Mouse (Mus musculus): ENCODE measurements around the gene Cacnb2. TPM values are rescaled to one million over a fixed set of nuclear protein-coding genes. Genes with fewer than 3 reads are reported as not detected.

Cacnb2 gene
- polyA plus RNA-seq, 1 experiment from 2014 or later = 1.8 TPM

DNA sequence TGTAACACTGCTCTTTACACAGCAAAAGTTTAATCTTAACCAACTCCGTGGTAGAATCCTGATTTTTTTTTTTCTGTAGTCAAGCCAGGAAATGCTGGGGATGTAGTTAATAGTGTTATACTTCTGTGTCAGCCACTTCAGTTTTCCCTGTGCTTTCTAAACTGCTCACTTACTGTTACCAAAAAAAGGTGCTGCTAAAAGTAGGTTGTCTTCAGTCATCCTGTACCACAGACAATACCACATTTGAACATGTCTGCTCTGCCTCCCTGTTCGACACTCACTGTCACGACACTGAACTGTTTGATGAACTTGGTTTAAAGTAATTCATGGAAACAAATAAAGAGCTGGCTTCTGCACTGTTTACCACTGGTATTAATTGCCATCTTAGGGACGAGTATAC, 385.6 kb downstream of the Cacnb2 start:
- WGBS = 91% methylated on average over 4 of the region's 4 CpGs
- H3K36me3 ChIP-seq = peaks cover 15% of the 10 kb centered on the region
- DNase-seq (ENCODE audit: low spot score) = no peak
- H3K27me3 ChIP-seq (ENCODE audit: low read depth, poor library complexity, severe bottlenecking) = no peaks in the 10 kb centered on the region
- H3K4me3 ChIP-seq = no peak overlapping the region
- H3K27ac ChIP-seq (replicated peaks) = no peak overlapping the region
- no peaks in the 10 kb centered on the region for H3K9me3 ChIP-seq (replicated peaks)
- H3K4me1 ChIP-seq = no peaks in the 10 kb centered on the region

DNA sequence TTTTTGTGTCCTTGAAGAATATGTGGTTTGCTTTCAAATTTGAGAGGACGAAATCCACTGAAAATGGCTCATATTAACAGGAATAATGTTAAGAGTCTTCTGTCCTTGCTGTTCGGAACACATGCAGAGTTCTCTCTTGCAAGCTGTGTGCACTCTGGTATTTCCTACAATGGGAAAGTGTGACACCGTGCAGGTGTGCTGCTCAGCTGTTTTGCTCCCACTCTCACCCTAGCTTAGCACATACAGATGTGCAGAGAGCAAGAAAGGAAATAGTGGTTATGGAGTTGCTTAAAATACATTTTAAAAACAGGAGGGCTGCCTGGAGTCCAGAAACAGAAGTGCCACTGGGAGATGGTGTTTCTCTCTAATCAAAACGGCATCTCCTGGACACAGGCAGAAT, 386.5 kb downstream of the Cacnb2 start:
- H3K27ac ChIP-seq (replicated peaks) = no peak overlapping the region
- peaks cover 15% of the 10 kb centered on the region for H3K36me3 ChIP-seq
- WGBS = 90% methylated on average over 4 of the region's 4 CpGs
- no peaks in the 10 kb centered on the region for H3K4me1 ChIP-seq
- no peaks in the 10 kb centered on the region for H3K9me3 ChIP-seq (replicated peaks)
- H3K27me3 ChIP-seq (ENCODE audit: low read depth, poor library complexity, severe bottlenecking) = no peaks in the 10 kb centered on the region
- DNase-seq (ENCODE audit: low spot score) = no peak
- H3K4me3 ChIP-seq = no peak overlapping the region

DNA sequence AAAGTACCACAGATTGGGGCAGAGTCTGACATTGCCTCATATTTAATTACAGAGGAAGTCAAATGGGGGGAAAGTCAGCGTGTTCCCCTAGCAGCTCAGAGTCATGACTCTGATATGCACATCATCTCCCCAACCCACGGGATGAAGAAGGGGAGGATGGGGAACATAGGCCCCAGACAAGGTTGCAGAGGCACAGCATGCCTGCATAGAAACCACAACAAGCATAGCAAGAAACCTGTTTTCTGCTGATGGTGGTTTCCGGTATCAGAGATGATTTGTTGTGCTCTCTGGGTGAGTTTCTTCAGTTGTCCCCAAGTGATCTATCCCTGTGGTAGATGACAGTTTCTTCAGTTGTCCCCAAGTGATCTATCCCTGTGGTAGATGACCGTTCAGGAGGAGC, 389.6 kb downstream of the Cacnb2 start:
- H3K27me3 ChIP-seq (ENCODE audit: low read depth, poor library complexity, severe bottlenecking) = no peaks in the 10 kb centered on the region
- DNase-seq (ENCODE audit: low spot score) = no peak
- H3K27ac ChIP-seq (replicated peaks) = no peak overlapping the region
- no peaks in the 10 kb centered on the region for H3K4me1 ChIP-seq
- no peaks in the 10 kb centered on the region for H3K9me3 ChIP-seq (replicated peaks)
- WGBS = 93% methylated on average over 4 of the region's 4 CpGs
- H3K4me3 ChIP-seq = no peak overlapping the region
- H3K36me3 ChIP-seq = peaks cover 25% of the 10 kb centered on the region

DNA sequence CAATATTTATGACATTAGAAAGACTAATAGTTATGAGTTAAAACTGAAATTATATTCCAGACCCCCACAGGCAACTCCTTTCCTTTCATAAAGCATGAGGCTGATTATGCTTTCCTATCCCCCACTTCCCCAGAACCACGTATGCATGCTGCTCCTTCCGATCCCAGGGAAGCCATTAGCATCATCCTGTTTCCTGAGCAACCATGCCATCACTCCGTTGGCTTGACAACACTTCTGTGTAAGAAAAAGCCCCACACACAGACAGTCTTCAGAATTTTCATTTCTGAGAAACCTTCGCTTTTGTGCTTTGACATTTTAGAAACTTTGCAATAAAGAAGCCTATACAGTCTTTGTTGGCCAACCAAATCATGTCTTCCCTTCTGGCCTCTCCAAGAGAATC, 393.1 kb downstream of the Cacnb2 start:
- Histone ChIP-seq H3K27ac (replicated peaks) (no peak overlapping the region), H3K4me1 (no peaks in the 10 kb centered on the region), H3K27me3 (ENCODE audit: low read depth, poor library complexity, severe bottlenecking) (no peaks in the 10 kb centered on the region), H3K9me3 (replicated peaks) (no peaks in the 10 kb centered on the region), H3K4me3 (no peak overlapping the region), H3K36me3 (peaks cover 25% of the 10 kb centered on the region)
- no peak for DNase-seq (ENCODE audit: low spot score)
- 87% methylated on average over 4 of the region's 4 CpGs for WGBS

DNA sequence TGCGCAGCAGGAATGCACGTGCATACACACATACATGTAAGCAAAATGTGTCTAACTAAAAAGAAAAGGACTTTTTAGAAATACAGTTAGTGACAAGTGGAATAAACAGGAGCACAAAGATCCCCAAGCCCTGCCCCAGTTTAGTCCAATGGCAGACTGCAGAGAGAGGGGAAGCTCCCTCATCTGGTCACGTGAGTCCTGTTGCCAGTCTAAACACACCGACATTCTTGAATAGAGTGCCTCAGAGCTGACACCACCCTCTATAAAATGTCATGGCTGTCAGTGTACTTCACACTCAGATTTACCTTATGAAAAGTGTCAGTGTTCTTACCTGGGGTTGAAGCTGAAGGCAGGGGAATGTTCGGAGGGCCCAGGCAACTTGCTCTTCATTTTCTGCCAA, 394.9 kb downstream of the Cacnb2 start:
- H3K27ac ChIP-seq (replicated peaks) = no peak overlapping the region
- no peaks in the 10 kb centered on the region for H3K27me3 ChIP-seq (ENCODE audit: low read depth, poor library complexity, severe bottlenecking)
- H3K4me1 ChIP-seq = no peaks in the 10 kb centered on the region
- DNase-seq (ENCODE audit: low spot score) = no peak
- H3K9me3 ChIP-seq (replicated peaks) = no peaks in the 10 kb centered on the region
- no peak overlapping the region for H3K4me3 ChIP-seq
- peaks cover 18% of the 10 kb centered on the region for H3K36me3 ChIP-seq
- WGBS = 90% methylated on average over 5 of the region's 5 CpGs

DNA sequence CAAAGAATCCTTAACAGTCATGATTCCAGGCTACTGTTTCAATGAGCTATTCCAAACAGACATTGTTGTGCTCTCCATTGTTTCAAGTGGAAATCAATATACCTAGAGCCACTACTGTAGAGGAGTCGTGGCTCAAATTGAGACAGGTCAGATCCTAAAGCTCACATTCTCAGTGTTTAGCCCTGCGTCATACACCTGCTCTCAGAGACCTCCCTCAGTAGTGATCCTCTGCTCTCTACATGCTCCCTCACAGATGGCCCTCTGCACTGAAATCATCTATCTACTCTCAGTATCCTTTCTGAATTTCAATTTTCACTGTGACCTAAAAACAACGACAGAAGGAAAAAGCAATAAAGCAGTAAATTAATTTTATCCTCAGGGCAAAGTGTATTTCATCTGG, 404.6 kb downstream of the Cacnb2 start:
- H3K27ac ChIP-seq (replicated peaks) = no peak overlapping the region
- no peak for DNase-seq (ENCODE audit: low spot score)
- no peaks in the 10 kb centered on the region for H3K27me3 ChIP-seq (ENCODE audit: low read depth, poor library complexity, severe bottlenecking)
- no peak overlapping the region for H3K4me3 ChIP-seq
- H3K36me3 ChIP-seq = peaks cover 45% of the 10 kb centered on the region
- 83% methylated on average over 3 of the region's 3 CpGs for WGBS
- no peaks in the 10 kb centered on the region for H3K4me1 ChIP-seq
- H3K9me3 ChIP-seq (replicated peaks) = no peaks in the 10 kb centered on the region

DNA sequence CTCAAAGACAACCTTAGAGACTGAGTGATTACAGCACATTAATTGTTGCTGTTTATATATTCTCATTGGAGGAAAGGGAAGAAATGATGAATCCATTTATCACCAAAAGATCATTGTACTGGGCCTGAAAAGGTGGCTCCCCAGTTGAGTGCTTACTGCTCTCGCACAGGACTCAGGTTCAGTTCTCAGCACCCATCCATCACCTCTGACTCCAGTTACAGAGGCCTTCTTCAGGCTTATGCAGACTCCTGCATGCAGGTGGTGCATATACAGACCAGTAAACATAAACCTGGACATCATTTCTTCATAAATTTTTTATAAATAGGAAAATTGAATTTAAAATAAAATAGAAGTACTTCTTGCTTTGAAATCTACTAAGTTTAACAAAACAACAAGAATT, 405.2 kb downstream of the Cacnb2 start:
- DNase-seq (ENCODE audit: low spot score) = no peak

DNA sequence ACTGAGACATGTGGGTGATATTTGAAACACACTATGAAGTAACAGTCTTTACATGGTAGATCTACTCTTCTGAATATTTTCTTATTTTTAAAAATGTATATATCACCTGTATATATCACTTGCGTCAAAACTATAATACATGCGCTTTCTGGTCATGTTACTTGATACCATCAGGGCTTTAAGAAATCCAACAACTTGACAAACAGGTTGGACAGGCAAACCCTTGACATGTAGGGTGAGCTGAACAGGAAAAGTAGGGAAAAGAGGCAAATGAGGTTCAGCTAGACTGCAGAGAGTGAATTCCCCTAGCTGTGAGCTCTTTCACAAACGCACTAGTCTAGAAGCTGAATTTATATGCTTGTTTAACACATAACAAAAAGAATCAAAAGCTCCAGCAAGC, 423.9 kb downstream of the Cacnb2 start:
- H3K9me3 ChIP-seq (replicated peaks) = no peaks in the 10 kb centered on the region
- no peak overlapping the region for H3K4me3 ChIP-seq
- no peak for DNase-seq (ENCODE audit: low spot score)
- no peak overlapping the region for H3K27ac ChIP-seq (replicated peaks)
- WGBS = 94% methylated on average over 3 of the region's 3 CpGs
- H3K4me1 ChIP-seq = no peaks in the 10 kb centered on the region
- H3K36me3 ChIP-seq = peaks cover 16% of the 10 kb centered on the region
- no peaks in the 10 kb centered on the region for H3K27me3 ChIP-seq (ENCODE audit: low read depth, poor library complexity, severe bottlenecking)

More for the DNA sequence above, 405.2 kb downstream of the Cacnb2 start:
- H3K27me3 ChIP-seq (ENCODE audit: low read depth, poor library complexity, severe bottlenecking) = no peaks in the 10 kb centered on the region
- no peaks in the 10 kb centered on the region for H3K4me1 ChIP-seq
- H3K9me3 ChIP-seq (replicated peaks) = no peaks in the 10 kb centered on the region
- no peak overlapping the region for H3K27ac ChIP-seq (replicated peaks)
- 89% methylated on average over 1 of the region's 1 CpGs for WGBS
- H3K36me3 ChIP-seq = peaks cover 46% of the 10 kb centered on the region
- no peak overlapping the region for H3K4me3 ChIP-seq

DNA sequence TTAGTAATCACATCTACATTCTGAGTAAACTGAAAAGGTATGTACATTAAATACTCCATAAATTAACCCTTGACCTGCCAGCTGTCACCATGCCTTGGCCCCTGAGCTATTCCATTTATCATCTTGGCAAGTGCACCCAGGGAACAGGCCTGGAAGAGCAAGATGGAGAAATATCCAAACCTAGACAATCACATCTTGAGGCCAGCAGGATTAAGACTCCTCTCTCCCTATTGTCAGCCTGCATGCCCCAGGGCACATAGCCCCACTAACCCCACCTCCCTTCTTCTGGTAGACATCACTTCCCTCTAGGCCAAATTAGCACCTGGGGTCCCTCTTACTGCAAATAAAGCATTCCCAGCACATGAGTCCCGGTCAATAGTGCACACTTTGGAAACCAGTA, 424.9 kb downstream of the Cacnb2 start:
- Histone ChIP-seq H3K4me3 (no peak overlapping the region), H3K9me3 (replicated peaks) (no peaks in the 10 kb centered on the region), H3K27ac (replicated peaks) (no peak overlapping the region), H3K27me3 (ENCODE audit: low read depth, poor library complexity, severe bottlenecking) (no peaks in the 10 kb centered on the region), H3K36me3 (peaks cover 19% of the 10 kb centered on the region), H3K4me1 (no peaks in the 10 kb centered on the region)
- 91% methylated on average over 1 of the region's 1 CpGs for WGBS
- DNase-seq (ENCODE audit: low spot score) = no peak

Other genes with a start within 250 kb of the Cacnb2 start
- 1.3 and 1.5 TPM in 2 replicates for gene Slc39a12, start 214.8 kb upstream of the Cacnb2 start, polyA plus RNA-seq (2016; fragmentation: Nextera tagmentation; extraction: Ambion mirVana)

Measured in midbrain, embryonic 10.5 days (tissue).